In the genomic region with DNA sequence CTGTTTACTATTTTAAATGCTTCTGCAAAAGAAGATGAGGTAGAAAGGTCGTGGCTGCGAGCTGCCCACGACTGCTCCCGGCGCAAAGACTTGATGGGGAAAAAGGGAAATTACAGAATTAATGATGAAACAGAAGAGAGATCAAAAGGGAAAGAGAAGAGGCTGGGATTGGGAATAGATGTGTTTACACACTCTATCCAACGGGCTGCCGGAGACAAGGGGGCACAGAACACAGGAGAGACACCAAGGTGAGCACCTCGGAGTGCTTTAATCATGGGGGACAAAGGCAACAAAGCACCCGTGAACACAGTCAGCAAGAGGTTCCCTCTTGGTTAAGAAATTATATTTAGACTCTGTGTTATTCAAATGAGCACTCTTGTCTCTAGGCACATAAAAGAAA, we compare ENCODE assay signal across 19 mouse cellular contexts.
DNase-seq lines count a peak whose midpoint lies in the region; ATAC-seq lines count a peak whose summit lies in the region.
"Had no signal": no experiment of that assay in that cellular context is flagged by ENCODE, and none has a peak within 500 bp of the region (broad histone marks: within the 10 kb centered on the region; RNA-seq: fewer than 3 reads in every experiment).

No protein-coding gene starts in this region.

- intact Hi-C loops in left cerebral cortex, postnatal 25 days (cut with DNase I): no loop called here

- H3K36me3 ChIP-seq in forebrain, embryonic 10.5 days (replicated peaks): no peaks in the 10 kb centered on the region
- no peaks in the 10 kb centered on the region for H3K36me3 ChIP-seq in forebrain, embryonic 14.5 days (ENCODE audit: control insufficient read depth, insufficient read depth, low read length)
- H3K36me3 ChIP-seq in embryonic facial prominence, embryonic 14.5 days (ENCODE audit: control insufficient read depth, insufficient read depth, low read length): no peaks in the 10 kb centered on the region
- no peaks in the 10 kb centered on the region for H3K36me3 ChIP-seq in midbrain, embryonic 14.5 days (ENCODE audit: control insufficient read depth, insufficient read depth, low read length)
- H3K36me3 ChIP-seq: embryonic facial prominence, embryonic 13.5 days; heart, embryonic 12.5 days; hindbrain, embryonic 15.5 days had no signal

- no peak overlapping the region for H3K4me3 ChIP-seq in forebrain, embryonic 10.5 days
- H3K4me3 ChIP-seq in forebrain, embryonic 14.5 days (ENCODE audit: low read depth, low read length): no peak overlapping the region
- H3K4me3 ChIP-seq in embryonic facial prominence, embryonic 14.5 days (ENCODE audit: low read depth, low read length): no peak overlapping the region
- H3K4me3 ChIP-seq in midbrain, embryonic 14.5 days (replicated peaks; ENCODE audit: low read depth, low read length): no peak overlapping the region
- H3K4me3 ChIP-seq: embryonic facial prominence, embryonic 13.5 days; erythroblast, embryonic 14.5 days; gastrocnemius, adult 2 months; heart, embryonic 12.5 days; hindbrain, embryonic 15.5 days had no signal

- 85% methylated on average over 9 of the region's 9 CpGs for WGBS in forebrain, embryonic 10.5 days
- WGBS in forebrain, embryonic 14.5 days: 86% methylated on average over 9 of the region's 9 CpGs
- 48% methylated on average over 9 of the region's 9 CpGs for WGBS in embryonic facial prominence, embryonic 14.5 days
- WGBS in midbrain, embryonic 14.5 days: 57% methylated on average over 9 of the region's 9 CpGs

- peaks cover 14% of the 10 kb centered on the region; the same call in 1 of the 2 replicates for H3K4me1 ChIP-seq in forebrain, embryonic 10.5 days
- no peaks in the 10 kb centered on the region for H3K4me1 ChIP-seq in forebrain, embryonic 14.5 days (ENCODE audit: control insufficient read depth, insufficient read depth, low read length)
- H3K4me1 ChIP-seq in embryonic facial prominence, embryonic 14.5 days (ENCODE audit: control insufficient read depth, insufficient read depth, low read length): peaks cover 14% of the 10 kb centered on the region
- H3K4me1 ChIP-seq in midbrain, embryonic 14.5 days (ENCODE audit: control insufficient read depth, insufficient read depth, low read length): no peaks in the 10 kb centered on the region

- H3K9ac ChIP-seq in forebrain, embryonic 14.5 days (ENCODE audit: low read length): no peak overlapping the region
- no peak overlapping the region for H3K9ac ChIP-seq in embryonic facial prominence, embryonic 14.5 days (ENCODE audit: low read depth, low read length)
- H3K9ac ChIP-seq in midbrain, embryonic 14.5 days (replicated peaks; ENCODE audit: low read length): no peak overlapping the region
- H3K9ac ChIP-seq: embryonic facial prominence, embryonic 13.5 days; heart, embryonic 12.5 days; hindbrain, embryonic 15.5 days had no signal

- H3K27me3 ChIP-seq in forebrain, embryonic 10.5 days (ENCODE audit: poor library complexity, severe bottlenecking): 0 out of 2 replicates have a peak, but pooled peaks cover 6% of the 10 kb centered on the region
- no peaks in the 10 kb centered on the region for H3K27me3 ChIP-seq in forebrain, embryonic 14.5 days (replicated peaks; ENCODE audit: control insufficient read depth, insufficient read depth, low read length)
- H3K27me3 ChIP-seq in embryonic facial prominence, embryonic 14.5 days (replicated peaks; ENCODE audit: control insufficient read depth, insufficient read depth, low read length): no peaks in the 10 kb centered on the region
- H3K27me3 ChIP-seq in midbrain, embryonic 14.5 days (ENCODE audit: control insufficient read depth, insufficient read depth, low read length): no peaks in the 10 kb centered on the region
- H3K27me3 ChIP-seq: embryonic facial prominence, embryonic 13.5 days; heart, embryonic 12.5 days; hindbrain, embryonic 15.5 days had no signal

- H3K4me2 ChIP-seq in forebrain, embryonic 14.5 days (ENCODE audit: low read length): no peak overlapping the region
- no peak overlapping the region for H3K4me2 ChIP-seq in embryonic facial prominence, embryonic 14.5 days (ENCODE audit: low read depth, low read length)
- H3K4me2 ChIP-seq in midbrain, embryonic 14.5 days (ENCODE audit: low read length): no peak overlapping the region
- H3K4me2 ChIP-seq: embryonic facial prominence, embryonic 13.5 days; heart, embryonic 12.5 days; hindbrain, embryonic 15.5 days had no signal

- no peak for ATAC-seq in forebrain, embryonic 14.5 days
- ATAC-seq in embryonic facial prominence, embryonic 14.5 days (ENCODE audit: low read depth): no peak
- ATAC-seq in midbrain, embryonic 14.5 days (ENCODE audit: low FRiP score, low TSS enrichment): no peak; the same call in 1 of the 2 replicates
- ATAC-seq: CD4-positive, CD25-positive, alpha-beta regulatory T cell, adult 4 months; inflammation-experienced regulatory T-cells, adult 6 months had no signal

- no peak for DNase-seq in forebrain, embryonic 10.5 days (ENCODE audit: extremely low spot score, low spot score)
- DNase-seq in forebrain, embryonic 14.5 days (ENCODE audit: low spot score): no peak
- no peak for DNase-seq in embryonic facial prominence, embryonic 14.5 days (ENCODE audit: low spot score)
- no peak for DNase-seq in midbrain, embryonic 14.5 days
- no peak for DNase-seq in urinary bladder, postnatal 10 days (ENCODE audit: low spot score)
- no peak for DNase-seq in thymus, postnatal 0 days (ENCODE audit: low spot score)
- DNase-seq in left cerebral cortex, postnatal 25 days (ENCODE audit: low spot score in 2 of 2): no peak
- DNase-seq: B cell, adult 2 months; cerebellum, adult 11-12 months; cerebellum, adult 9-10 months; cerebellum, postnatal 25 days; gastrocnemius, postnatal 25 days had no signal

- H3K9me3 ChIP-seq in forebrain, embryonic 10.5 days: no peaks in the 10 kb centered on the region
- no peaks in the 10 kb centered on the region for H3K9me3 ChIP-seq in forebrain, embryonic 14.5 days (replicated peaks; ENCODE audit: control insufficient read depth, low read length)
- H3K9me3 ChIP-seq in embryonic facial prominence, embryonic 14.5 days (ENCODE audit: control insufficient read depth, low read length): no peaks in the 10 kb centered on the region
- H3K9me3 ChIP-seq in midbrain, embryonic 14.5 days (ENCODE audit: control insufficient read depth, low read length): no peaks in the 10 kb centered on the region
- H3K9me3 ChIP-seq: embryonic facial prominence, embryonic 13.5 days; heart, embryonic 12.5 days; hindbrain, embryonic 15.5 days had no signal

- H3K27ac ChIP-seq in forebrain, embryonic 10.5 days: 0 out of 2 replicates have a peak overlapping the region, but pooled peaks have one; percentile 46
- H3K27ac ChIP-seq in forebrain, embryonic 14.5 days (ENCODE audit: low read depth, low read length): no peak overlapping the region
- H3K27ac ChIP-seq in embryonic facial prominence, embryonic 14.5 days (replicated peaks; ENCODE audit: low read depth, low read length): peak overlapping the region; percentile 33; the same call in 1 of the 2 replicates
- 0 out of 2 replicates have a peak overlapping the region, but pooled peaks have one; percentile 20 for H3K27ac ChIP-seq in midbrain, embryonic 14.5 days (replicated peaks; ENCODE audit: low read depth, low read length)
- H3K27ac ChIP-seq: embryonic facial prominence, embryonic 13.5 days; gastrocnemius, adult 2 months; hindbrain, embryonic 15.5 days had no signal
